Mouse (Mus musculus): ENCODE measurements around the gene Mllt11. TPM values are rescaled to one million over a fixed set of nuclear protein-coding genes. Genes with fewer than 3 reads are reported as not detected.
A peak's percentile ranks its signal among the peaks of the same experiment; 100 is the strongest.

Gene Mllt11
- total RNA-seq, 2 experiments from 2014 or later: 6.4 to 8.9 TPM

DNA sequence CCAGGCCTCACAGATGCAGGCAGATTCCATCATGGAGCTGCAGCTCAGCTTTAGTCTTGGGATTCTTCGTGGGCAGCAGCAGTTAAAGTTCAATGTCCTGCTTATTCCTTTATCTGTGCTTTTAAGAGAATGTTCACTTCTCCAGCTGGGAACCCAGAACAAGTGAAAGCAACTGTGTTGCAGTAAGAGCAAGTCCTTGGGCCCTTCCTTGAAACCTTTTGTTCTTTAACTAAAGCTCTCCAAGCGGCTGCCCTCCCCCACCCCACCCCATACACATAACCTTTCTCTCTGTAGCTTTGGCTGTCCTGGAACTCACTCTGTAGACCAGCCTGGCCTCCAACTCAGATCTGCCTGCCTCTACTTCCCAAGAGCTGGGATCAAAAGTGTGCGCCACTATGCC lies 55.5 kb downstream of the Mllt11 start:
- DNase-seq: no peak
- intact Hi-C loops (cut with DNase I): no loop called here

DNA sequence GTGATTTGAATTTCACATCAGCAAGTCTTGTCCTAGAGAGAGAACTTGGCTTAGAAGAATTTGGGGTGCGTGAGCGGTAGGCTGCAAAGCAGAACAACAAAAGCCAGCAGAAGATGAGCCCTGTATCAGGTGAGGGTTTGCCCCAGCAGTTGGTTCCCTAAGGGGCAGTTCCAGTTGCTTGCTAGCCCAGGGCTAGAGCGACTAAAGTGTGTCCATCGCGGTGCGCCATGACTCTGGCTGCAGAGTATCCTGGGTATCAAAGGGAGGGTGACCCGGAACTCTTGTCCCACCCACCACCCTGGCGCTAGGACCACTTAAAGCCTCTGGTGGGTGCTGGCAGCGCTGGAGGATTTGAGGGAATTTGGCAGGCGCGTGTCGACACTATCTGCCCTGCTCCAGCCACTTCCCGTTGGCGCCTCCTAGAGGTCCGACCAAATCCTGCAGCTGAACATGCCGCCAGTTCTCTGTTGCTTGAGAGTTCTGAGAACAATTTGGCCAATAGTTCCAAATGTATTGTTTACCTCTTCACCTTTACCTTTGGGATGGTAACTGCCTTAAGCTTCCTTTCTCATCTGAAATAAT lies 57.9 kb downstream of the Mllt11 start:
- DNase-seq: peak; percentile 93 to 95
- intact Hi-C loops (cut with DNase I): loop anchor here (1.0 kb wide), 1 partner anchor 32 kb away; the partner anchor contains the start of gene Tnfaip8l2

DNA sequence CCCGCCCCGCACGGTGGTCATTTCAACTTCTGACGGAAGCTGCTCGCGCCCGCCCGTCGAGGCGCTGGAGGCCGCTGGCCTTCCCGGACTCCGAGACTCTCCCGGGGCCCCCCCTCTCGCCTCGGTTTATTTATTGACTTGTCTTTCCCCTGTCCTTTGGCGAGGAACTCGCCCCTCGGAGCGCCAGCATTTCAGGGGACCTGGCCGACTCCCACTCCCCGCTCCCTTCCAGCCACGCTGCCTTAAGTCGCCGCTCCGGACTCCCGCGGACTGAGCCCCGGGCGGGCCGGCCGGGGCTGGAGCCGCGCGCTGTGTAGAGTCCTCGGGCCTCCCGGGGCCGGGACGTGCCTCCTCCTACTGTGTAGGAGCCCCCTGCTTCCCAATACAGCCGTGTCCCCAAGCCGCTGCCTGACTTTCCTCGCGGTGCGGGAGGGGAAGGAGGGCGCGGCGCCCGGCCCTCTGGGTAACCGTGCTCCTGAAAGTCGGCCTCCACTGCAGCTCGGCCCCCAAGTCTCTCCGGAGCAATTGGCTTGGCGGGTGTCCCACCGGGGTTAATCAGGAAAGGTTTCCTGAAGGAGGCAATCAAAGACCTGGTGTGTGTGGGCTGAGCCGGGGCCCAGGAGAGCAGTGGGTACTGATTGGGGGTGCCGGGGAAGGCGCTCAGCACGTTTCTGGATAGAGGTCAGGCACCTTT lies 58.6 kb downstream of the Mllt11 start:
- DNase-seq: peak; percentile 48 to 63
- intact Hi-C loops (cut with DNase I): no loop called here

DNA sequence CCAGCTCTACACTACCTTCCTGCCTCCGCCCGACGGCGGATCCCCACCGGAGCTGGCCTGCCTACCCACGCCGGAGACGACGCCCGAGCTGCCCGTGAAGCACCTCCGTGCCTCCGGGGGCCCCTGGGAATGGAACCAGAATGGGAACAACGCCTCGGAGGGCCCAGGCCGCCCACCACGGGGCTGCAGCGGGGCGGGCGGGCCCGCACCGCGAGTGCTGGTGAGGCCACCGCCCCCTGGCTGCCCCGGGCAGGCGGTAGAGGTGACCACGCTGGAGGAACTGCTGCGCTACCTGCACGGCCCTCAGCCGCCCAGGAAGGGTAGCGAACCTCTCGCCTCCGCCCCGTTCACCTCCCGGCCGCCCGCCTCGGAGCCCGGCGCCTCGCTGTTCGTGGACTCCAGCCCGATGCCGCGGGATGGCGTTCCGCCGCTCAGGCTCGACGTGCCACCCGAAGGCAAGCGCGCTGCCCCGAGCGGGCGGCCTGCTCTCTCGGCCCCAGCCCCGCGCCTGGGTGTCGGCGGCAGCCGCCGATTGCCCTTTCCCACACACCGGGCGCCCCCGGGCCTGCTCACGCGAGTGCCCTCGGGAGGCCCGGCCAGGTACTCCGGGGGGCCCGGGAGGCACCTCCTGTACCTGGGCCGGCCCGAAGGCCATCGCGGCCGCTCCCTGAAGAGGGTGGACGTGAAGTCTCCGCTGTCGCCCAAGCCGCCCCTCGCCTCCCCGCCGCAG lies 59.3 kb downstream of the Mllt11 start:
- DNase-seq: peak in 1 of 2 experiments; percentile 8
- intact Hi-C loops (cut with DNase I): no loop called here

DNA sequence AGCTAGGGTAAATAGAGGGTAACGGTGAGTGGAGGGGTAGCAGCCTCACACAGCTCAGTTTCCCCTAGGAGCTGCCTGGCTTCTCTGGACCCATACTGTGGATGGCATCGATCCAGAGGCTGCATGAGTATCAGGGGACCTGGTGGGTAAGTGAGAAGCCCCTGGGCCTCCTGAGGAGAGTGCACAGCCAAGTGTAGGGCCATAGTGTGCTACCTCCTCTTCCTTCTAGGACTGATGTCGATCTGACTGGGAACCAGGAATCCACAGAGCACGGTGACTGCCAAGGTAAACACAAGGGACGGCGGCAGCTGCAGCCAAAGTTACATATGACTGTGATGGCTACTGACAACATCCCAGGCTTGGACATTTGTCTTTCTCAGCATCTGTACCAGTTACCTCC lies 60.9 kb downstream of the Mllt11 start:
- intact Hi-C loops (cut with DNase I): no loop called here
- DNase-seq: no peak

DNA sequence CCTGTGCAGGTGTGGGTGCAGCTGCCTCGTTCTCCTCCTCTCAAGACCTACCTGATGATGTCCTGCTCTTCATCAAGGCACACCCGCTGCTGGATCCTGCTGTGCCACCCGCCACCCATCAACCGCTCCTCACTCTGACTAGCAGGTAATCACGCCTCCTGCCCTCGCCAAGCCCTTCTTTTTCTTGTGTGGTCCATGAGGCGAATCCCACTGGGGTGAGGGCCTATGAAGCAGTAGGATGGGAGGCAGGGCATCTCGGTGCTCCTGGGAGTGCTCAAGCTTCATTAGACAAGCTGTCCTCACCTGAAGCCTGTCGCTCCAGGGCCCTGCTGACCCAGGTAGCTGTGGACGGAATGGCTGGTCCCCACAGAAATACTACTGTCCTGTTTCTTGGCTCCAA lies 62.0 kb downstream of the Mllt11 start:
- intact Hi-C loops (cut with DNase I): no loop called here
- DNase-seq: no peak

Other genes starting within 250 kb of the Mllt11 start
- gene Zfp687, start 216.7 kb downstream of the Mllt11 start, total RNA-seq (2021): 10 to 100 TPM; 20.3 to 24.3 TPM
- 100 to 1,000 TPM; 140 to 142 TPM for gene Psmd4, start 189.6 kb downstream of the Mllt11 start, total RNA-seq (2021)
- gene Pip5k1a, start 125.2 kb downstream of the Mllt11 start, total RNA-seq (2021): 10 to 100 TPM; 25.7 to 26.1 TPM
- gene Vps72, start 121.1 kb downstream of the Mllt11 start, total RNA-seq (2021): 10 to 100 TPM; 39.0 to 53.0 TPM
- gene Tmod4, start 107.7 kb downstream of the Mllt11 start, total RNA-seq (2021): 1 to 10 TPM; 9.6 to 9.9 TPM
- 10 to 100 TPM; 28.9 to 34.9 TPM for gene Scnm1, start 98.2 kb downstream of the Mllt11 start, total RNA-seq (2021)
- 1 to 10 TPM; 8.0 to 8.6 TPM for gene Lysmd1, start 98.1 kb downstream of the Mllt11 start, total RNA-seq (2021)
- gene Tnfaip8l2, start 89.8 kb downstream of the Mllt11 start, total RNA-seq (2021): 1 to 10 TPM; 1.7 to 1.8 TPM
- 10 to 100 TPM in 1 of 2 experiments, 1 to 10 TPM in 1; 7.9 to 10.2 TPM for gene Sema6c, start 71.7 kb downstream of the Mllt11 start, total RNA-seq (2021)
- 10 to 100 TPM; 14.0 to 17.1 TPM for gene Gabpb2, start 14.3 kb downstream of the Mllt11 start, total RNA-seq (2021)
- gene Cdc42se1, start 3.4 kb downstream of the Mllt11 start, total RNA-seq (2021): 10 to 100 TPM; 40.4 to 41.3 TPM
- gene Gm128, start 9.4 kb upstream of the Mllt11 start, total RNA-seq (2021): under 1 TPM in 1 of 2 experiments, not detected in 1; 0.12 TPM
- gene Bnipl, start 19.0 kb upstream of the Mllt11 start, total RNA-seq (2021): not detected
- 10 to 100 TPM; 27.7 TPM for gene Mindy1, start 49.2 kb upstream of the Mllt11 start, total RNA-seq (2021)
- gene Prune1, start 49.9 kb upstream of the Mllt11 start, total RNA-seq (2021): 10 to 100 TPM; 28.8 to 35.2 TPM
- under 1 TPM; 0.37 to 0.38 TPM for gene Anxa9, start 75.0 kb upstream of the Mllt11 start, total RNA-seq (2021)
- gene Cers2, start 82.6 kb upstream of the Mllt11 start, total RNA-seq (2021): 10 to 100 TPM; 58.4 to 65.6 TPM
- 10 to 100 TPM; 16.2 to 18.2 TPM for gene Setdb1, start 125.0 kb upstream of the Mllt11 start, total RNA-seq (2021)
- not detected for gene 4930558C23Rik, start 170.7 kb upstream of the Mllt11 start, total RNA-seq (2021)
- 10 to 100 TPM; 53.0 to 56.1 TPM for gene Arnt, start 202.2 kb upstream of the Mllt11 start, total RNA-seq (2021)

All from heart, postnatal 10 days (tissue).